Mouse (Mus musculus) right cerebral cortex, postnatal 10 days (tissue): ENCODE measurements at regions not wholly inside any gene's neighbourhood (a gene's known extent, or its start where the extent isn't known, plus 50 kb on each side); places are given as distances from the start of the nearest gene placed in this dataset.

ENCODE experiments used
- DNase-seq, 2 experiments: peaks; one replicate each; pipeline ENCODE4 v3.0.0; 2021; ENCODE audit warnings: low spot score in 2 of 2

GRCm38 (mm10) chr16:42681196-42681595 lies 194.5 kb upstream of the Zbtb20 start:
- DNase-seq: no peak

- DNase-seq: no peak
Measured at GRCm38 (mm10) chr16:42677211-42677610, 198.5 kb upstream of the Zbtb20 start.

- no peak for DNase-seq
Measured at GRCm38 (mm10) chr16:42676406-42677075, 199.1 kb upstream of the Zbtb20 start.

GRCm38 (mm10) chr16:42675031-42675430 lies 200.7 kb upstream of the Zbtb20 start:
- DNase-seq: no peak

- DNase-seq: no peak
Measured at GRCm38 (mm10) chr16:42666601-42667000, 209.1 kb upstream of the Zbtb20 start.

GRCm38 (mm10) chr16:42651904-42652732 lies 223.6 kb upstream of the Zbtb20 start:
- DNase-seq: no peak

- peak in 1 of 2 experiments; percentile 20 for DNase-seq
Measured at GRCm38 (mm10) chr16:42649767-42650166, 225.9 kb upstream of the Zbtb20 start.

GRCm38 (mm10) chr16:42648531-42649142 lies 227.0 kb upstream of the Zbtb20 start:
- no peak for DNase-seq

GRCm38 (mm10) chr16:42647762-42648161 lies 227.9 kb upstream of the Zbtb20 start:
- no peak for DNase-seq

- no peak for DNase-seq
Measured at GRCm38 (mm10) chr16:42635766-42636165, 239.9 kb upstream of the Zbtb20 start.

- no peak for DNase-seq
Measured at GRCm38 (mm10) chr16:42627675-42628074, 248.0 kb upstream of the Zbtb20 start.

- DNase-seq: peak; percentile 77 to 84
Measured at GRCm38 (mm10) chr16:42615920-42616319, 259.8 kb upstream of the Zbtb20 start.

GRCm38 (mm10) chr16:42612011-42612410 lies 263.7 kb upstream of the Zbtb20 start:
- DNase-seq: no peak

- DNase-seq: peak; percentile 23 to 45
Measured at GRCm38 (mm10) chr16:42608336-42608735, 267.3 kb upstream of the Zbtb20 start.

GRCm38 (mm10) chr16:42592321-42592720 lies 251.9 kb upstream of the Gap43 start:
- no peak for DNase-seq

- DNase-seq: no peak
Measured at GRCm38 (mm10) chr16:42591530-42591929, 251.1 kb upstream of the Gap43 start.

- DNase-seq: no peak
Measured at GRCm38 (mm10) chr16:42586196-42586595, 245.7 kb upstream of the Gap43 start.

- DNase-seq: peak; percentile 37 to 53
Measured at GRCm38 (mm10) chr16:42575517-42575946, 235.1 kb upstream of the Gap43 start.

GRCm38 (mm10) chr16:42574978-42575377 lies 234.5 kb upstream of the Gap43 start:
- DNase-seq: no peak

GRCm38 (mm10) chr16:42570246-42570996 lies 230.0 kb upstream of the Gap43 start:
- peak; percentile 23 to 32 for DNase-seq

- peak in 1 of 2 experiments; percentile 29 for DNase-seq
Measured at GRCm38 (mm10) chr16:42569335-42569734, 228.9 kb upstream of the Gap43 start.

- DNase-seq: no peak
Measured at GRCm38 (mm10) chr16:42549591-42549990, 209.1 kb upstream of the Gap43 start.
